Mouse (Mus musculus) erythroid progenitor cell, adult 5-6 weeks (primary cell): Measurements from ENCODE around the gene Rhoc. TPM values are rescaled to one million over a fixed set of nuclear protein-coding genes. Genes with fewer than 3 reads are reported as not detected.
"Not testable (repeated sequence)": the region's sequence is repeated elsewhere in the genome, so short reads cannot be mapped to it uniquely, and the experiment has no call there.

Experiments
- ATAC-seq: replicated peaks from 2 replicates; pipeline ENCODE4 v1.8.0; 2016; ENCODE audit warnings: moderate number of reproducible peaks, mild to moderate bottlenecking, moderate TSS enrichment, inconsistent platforms; ENCODE audit not compliant: poor library complexity, low FRiP score, severe bottlenecking
- total RNA-seq, 2 experiments: library from RNA; stranded (forward) in 1 of 2; stranded (reverse) in 1 of 2; fragments of 150-400 nt in 1 of 2; fragments of 186-747, 209-891 nt in 1 of 2; gene quantifications; 2 replicates each; pipeline versions ENCODE4 v1.2.3 to v1.2.4; 2015 to 2017; ENCODE audit warnings: low replicate concordance in 2 of 2

Rhoc gene
- total RNA-seq, 2 experiments from 2014 or later, result 3.9 TPM; not detected in 1

DNA sequence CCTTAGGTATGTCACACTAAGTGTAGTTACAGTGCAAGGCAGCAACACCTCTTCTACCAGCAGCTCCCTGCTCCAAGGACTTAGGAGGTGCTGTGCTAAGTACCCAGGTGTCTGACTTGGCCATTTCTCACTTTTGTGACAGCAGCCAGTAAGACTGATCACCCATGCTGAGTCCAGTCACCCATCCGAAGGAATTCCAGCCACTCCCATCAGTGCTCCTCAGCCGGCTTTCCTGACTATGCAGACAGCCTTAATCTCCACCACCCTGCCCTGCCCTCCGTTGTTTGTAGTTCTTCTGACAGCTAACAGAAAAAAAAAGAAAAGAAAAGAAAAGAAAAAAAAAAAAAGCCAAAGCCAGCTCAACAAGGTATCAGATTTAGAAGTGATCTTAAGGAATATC lies 23.6 kb downstream of the Rhoc start:
- ATAC-seq, result no peak

DNA sequence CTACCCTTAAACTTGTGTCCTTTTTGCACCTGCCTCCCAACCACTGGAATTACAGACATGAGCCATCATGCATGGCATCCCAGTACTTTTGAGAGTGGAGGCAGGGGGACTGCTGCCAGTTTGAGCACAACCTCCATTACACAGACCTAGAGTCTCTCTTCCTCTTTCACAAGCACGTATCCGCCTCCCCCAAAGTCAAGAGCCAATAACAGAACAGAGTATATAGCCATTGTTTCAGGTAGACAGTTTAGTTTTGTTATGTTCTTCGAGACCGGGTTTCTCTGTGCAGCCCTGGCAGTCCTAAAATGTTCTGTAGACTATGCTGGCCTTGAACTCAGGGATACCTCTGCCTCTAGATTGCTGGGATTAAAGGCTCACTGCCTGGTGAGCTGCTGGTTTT lies 24.1 kb downstream of the Rhoc start:
- ATAC-seq, result no peak

DNA sequence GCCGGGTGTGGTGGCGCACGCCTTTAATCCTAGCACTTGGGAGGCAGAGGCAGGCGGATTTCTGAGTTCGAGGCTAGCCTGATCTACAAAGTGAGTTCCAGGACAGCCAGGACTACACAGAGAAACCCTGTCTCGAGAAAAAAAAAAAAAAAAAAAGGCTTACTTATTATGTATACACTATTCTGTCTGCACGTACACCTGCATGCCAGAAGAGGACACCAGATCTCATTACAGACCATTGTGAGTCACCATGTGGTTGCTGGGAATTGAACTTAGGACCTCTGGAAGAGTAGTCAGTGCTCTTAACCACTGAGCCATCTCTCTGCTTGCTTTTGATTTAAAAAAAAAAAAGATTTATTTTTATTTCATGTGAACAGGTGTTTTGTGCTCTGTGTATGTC lies 25.1 kb downstream of the Rhoc start:
- ATAC-seq, result not testable (repeated sequence)

- ATAC-seq, result no peak
Observed at GRCm38 (mm10) chr3:104814746-104815145, 26.6 kb downstream of the Rhoc start.

DNA sequence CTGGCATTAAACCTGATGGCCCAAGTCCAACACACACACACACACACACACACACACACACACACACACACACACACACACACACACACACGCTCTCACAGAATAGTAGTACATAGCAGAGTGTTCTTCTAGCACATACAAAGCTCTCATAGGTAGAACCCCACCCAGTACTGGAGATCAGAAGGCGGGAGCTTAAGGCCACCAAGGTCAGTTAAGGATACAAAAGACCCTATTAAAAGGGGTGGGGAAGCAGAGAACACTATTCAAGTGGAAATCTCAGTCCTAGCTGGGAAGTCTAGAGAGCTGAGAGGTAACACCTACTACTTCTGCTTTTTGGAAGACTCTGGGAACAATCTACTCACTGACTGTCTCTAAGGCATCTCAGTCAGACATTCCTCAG lies 27.2 kb downstream of the Rhoc start:
- no peak for ATAC-seq

DNA sequence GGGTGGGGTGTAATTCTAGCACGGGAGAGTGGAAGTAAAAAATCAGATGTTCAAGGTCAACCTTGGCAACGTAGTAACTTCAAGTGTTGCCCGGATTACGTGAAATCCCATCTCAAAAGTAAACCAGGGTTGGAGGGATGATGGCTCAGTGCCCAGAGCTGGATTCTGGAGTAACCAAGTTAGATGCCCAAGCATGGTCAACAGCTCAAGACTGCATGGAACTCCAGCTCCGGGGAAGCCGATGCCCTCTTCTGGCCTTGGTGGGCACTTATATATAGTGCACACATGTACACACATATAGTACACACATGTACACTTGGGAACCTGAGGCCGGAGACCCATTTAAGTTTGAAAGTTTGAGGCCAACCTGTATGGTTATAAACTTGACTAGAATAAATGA lies 28.0 kb downstream of the Rhoc start:
- no peak for ATAC-seq

DNA sequence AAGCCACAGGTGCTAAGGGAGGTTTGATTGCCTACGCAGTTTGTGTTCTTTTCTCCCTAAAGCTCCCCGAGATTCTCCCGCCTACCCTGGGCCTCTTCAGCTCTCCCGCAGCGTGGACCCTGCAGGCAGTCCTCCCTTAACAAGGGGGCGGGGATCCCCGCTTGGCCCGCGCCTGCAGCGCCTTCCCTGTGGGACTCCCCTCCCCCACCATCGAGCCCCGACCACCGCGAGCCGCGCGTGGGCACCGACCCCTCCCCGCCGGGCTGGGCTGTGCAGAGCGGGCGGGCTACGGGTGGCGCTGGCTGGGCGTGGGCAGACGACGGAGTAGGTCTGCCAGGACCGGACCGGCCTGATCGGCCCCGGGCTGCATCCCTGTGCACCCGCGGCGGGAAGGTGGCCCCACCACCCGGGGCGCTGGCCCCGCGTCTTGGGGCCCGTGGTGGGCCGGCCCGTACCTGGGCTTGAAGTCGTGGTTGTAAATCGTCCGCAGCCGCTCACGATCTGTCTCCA lies 29.4 kb downstream of the Rhoc start:
- ATAC-seq, result peak; percentile 77

- ATAC-seq, result peak; percentile 73
Observed at GRCm38 (mm10) chr3:104817991-104818748, 30.0 kb downstream of the Rhoc start, which contains the start of gene Mov10. TSS of gene Mov10 (minus strand) at chr3:104818563.

DNA sequence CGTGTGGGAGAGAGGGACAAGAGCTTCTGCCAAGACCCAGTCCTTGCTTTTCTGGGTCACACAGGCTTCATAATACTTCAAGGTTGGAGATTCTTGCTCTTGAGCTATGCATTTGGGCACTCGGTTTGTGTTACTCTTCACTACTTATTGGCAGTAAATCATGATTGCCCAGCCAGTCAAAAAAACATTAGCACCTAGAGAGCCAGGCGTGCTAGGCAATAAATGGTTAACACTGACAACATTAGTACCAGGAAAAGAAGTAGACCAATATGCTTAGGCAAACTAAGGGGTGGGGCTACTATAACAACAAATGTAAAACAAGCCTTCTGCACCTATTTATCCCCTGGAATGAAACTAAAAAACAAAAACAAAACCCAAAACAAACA lies 30.6 kb downstream of the Rhoc start:
- ATAC-seq, result no peak

GRCm38 (mm10) chr3:104820426-104820825 lies 32.3 kb downstream of the Rhoc start:
- no peak for ATAC-seq

DNA sequence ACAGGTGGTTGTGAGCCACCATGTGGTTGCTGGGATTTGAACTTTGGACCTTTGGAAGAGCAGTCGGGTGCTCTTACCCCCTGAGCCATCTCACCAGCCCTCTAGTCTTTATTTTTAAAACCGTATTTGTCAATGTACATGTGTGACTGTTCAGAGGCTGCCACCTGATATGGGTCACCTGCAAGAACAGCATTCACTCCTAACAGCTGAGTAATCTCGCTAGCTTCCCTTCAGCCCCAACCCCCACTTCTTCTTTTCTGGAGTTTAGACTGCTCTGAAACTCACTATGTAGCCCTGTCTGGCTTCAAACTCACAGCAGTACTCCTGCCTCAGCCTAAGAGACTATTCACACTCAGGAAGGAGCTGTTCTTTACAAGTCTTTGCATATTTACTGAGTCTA lies 34.2 kb downstream of the Rhoc start:
- ATAC-seq, result no peak

DNA sequence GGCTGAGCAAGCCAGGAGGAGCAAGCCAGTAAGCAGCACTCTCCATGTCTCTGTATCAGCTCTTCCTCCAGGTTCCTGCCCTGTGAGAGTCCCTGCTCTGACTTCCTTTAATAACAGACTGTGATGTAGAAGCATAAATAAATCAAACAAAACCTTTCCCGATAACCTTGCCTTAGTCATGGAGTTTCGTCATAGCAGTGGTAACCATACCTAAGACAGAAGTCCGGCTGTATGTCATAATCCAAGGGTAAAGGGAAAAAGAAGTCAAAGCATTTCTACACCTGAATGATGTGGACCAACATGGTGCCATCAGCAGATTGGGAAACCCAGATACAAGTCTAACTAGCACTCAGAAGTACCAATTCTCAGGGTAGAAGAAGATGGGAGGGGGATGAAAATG lies 47.6 kb downstream of the Rhoc start:
- ATAC-seq, result no peak

GRCm38 (mm10) chr3:104841049-104841448 lies 52.9 kb downstream of the Rhoc start:
- ATAC-seq, result no peak

Other genes with a start within 250 kb of the Rhoc start
- gene Slc16a1, start 149.7 kb upstream of the Rhoc start, total RNA-seq (2015; ENCODE audit: low replicate concordance), result 334 and 364 TPM in 2 replicates
- gene Slc16a1, start 149.7 kb upstream of the Rhoc start, total RNA-seq (2017; ENCODE audit: low replicate concordance), result 431 and 500 TPM in 2 replicates
- gene Ppm1j, start 7.3 kb upstream of the Rhoc start, total RNA-seq (2015; ENCODE audit: low replicate concordance), result not detected in 2 replicates
- gene Ppm1j, start 7.3 kb upstream of the Rhoc start, total RNA-seq (2017; ENCODE audit: low replicate concordance), result not detected in 2 replicates
- not detected in 2 replicates for gene Fam19a3, start 6.5 kb upstream of the Rhoc start, total RNA-seq (2015; ENCODE audit: low replicate concordance)
- not detected in 2 replicates for gene Fam19a3, start 6.5 kb upstream of the Rhoc start, total RNA-seq (2017; ENCODE audit: low replicate concordance)
- 2.1 and 2.9 TPM in 2 replicates for gene Mov10, start 30.2 kb downstream of the Rhoc start, total RNA-seq (2015; ENCODE audit: low replicate concordance)
- gene Mov10, start 30.2 kb downstream of the Rhoc start, total RNA-seq (2017; ENCODE audit: low replicate concordance), result 0.64 and 3.6 TPM in 2 replicates
- 18.9 and 28.1 TPM in 2 replicates for gene St7l, start 75.6 kb downstream of the Rhoc start, total RNA-seq (2015; ENCODE audit: low replicate concordance)
- 6.4 and 19.6 TPM in 2 replicates for gene St7l, start 75.6 kb downstream of the Rhoc start, total RNA-seq (2017; ENCODE audit: low replicate concordance)
- gene Capza1, start 76.1 kb downstream of the Rhoc start, total RNA-seq (2015; ENCODE audit: low replicate concordance), result 125 and 127 TPM in 2 replicates
- gene Capza1, start 76.1 kb downstream of the Rhoc start, total RNA-seq (2017; ENCODE audit: low replicate concordance), result 73.6 and 89.7 TPM in 2 replicates
- gene Wnt2b, start 173.5 kb downstream of the Rhoc start, total RNA-seq (2015; ENCODE audit: low replicate concordance), result not detected in 2 replicates
- not detected in 2 replicates for gene Wnt2b, start 173.5 kb downstream of the Rhoc start, total RNA-seq (2017; ENCODE audit: low replicate concordance)